Mouse (Mus musculus): Measurements from ENCODE around the gene Tnnc2. TPM values are rescaled to one million over a fixed set of nuclear protein-coding genes. Genes with fewer than 3 reads are reported as not detected.

The Tnnc2 gene
- polyA plus RNA-seq, 1 experiment = 0.89 TPM

DNA sequence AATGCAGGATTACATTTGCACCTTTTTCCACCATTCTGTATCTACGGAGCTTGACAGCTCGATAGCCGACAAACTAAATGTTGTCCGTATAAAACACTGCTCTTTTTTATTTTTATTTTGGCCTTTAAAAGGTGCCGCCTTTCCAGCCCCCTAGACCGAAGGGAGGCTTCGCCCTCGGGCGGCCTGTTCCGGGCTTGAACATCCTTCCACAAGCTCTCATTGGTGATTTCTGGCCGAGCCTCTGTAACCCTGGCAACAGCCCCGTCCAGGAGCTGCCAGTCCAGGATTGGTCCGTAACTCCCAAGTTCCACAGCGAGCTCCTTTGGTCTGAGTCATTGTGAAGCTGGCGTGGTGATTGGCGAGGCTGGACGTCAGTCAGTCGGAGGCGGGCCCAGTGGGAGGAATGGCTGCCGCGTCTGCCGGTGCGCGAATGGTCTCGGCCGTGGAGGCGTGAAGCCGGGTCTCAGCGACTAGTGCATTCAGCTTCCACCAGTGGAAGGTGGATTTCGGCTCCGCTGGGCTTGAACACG lies 42.9 kb upstream of the Tnnc2 start, which contains the start of gene Zswim1:
Gene Zswim1, plus strand, starts transcription at position 51 of the 530 bp plus-strand sequence.
- no peaks in the 10 kb centered on the region; the same call in 1 of the 2 replicates for H3K36me3 ChIP-seq (ENCODE audit: control insufficient read depth, insufficient read depth, low read length)
- peak within 1 kb of the TSS; percentile 98 for H3K4me3 ChIP-seq (ENCODE audit: control insufficient read depth, low read depth, low read length)
- peak; percentile 94 for TF ChIP-seq POLR2A (IDR thresholded peaks at IDR 0.05; ENCODE audit: control insufficient read depth, low read depth, low read length)
- no peak for TF ChIP-seq CTCF (IDR thresholded peaks at IDR 0.05; ENCODE audit: control insufficient read depth, insufficient read depth, insufficient replicate concordance, low read depth, low read length)
- peak within 1 kb of the TSS; percentile 92 for H3K27ac ChIP-seq (ENCODE audit: control insufficient read depth, insufficient read depth, low read depth, low read length)
- H3K27me3 ChIP-seq (ENCODE audit: control insufficient read depth, insufficient read depth, low read length) = no peaks in the 10 kb centered on the region
- H3K4me1 ChIP-seq (ENCODE audit: control insufficient read depth, insufficient read depth, low read length) = no peaks in the 10 kb centered on the region; the same call in 1 of the 2 replicates

DNA sequence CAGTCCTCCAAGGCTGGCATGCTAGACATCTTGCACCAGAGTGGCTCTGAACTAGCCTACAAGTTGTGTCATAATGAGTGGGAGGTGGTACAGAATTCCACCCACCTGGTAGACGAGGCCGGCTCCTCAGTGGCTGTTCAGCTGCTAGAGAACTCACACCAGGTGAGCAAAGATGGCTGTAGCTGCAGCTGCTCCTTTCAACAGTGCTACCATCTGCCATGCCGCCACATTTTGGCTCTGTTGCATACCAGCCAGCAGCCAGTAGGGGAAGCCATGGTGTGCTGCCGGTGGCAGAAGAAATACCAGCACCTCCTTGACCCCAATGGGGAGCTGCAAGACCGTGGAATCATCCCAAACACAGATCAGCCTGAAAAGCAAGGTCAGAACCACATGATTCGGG lies 41.3 kb upstream of the Tnnc2 start:
- H3K4me1 ChIP-seq (ENCODE audit: control insufficient read depth, insufficient read depth, low read length) = no peaks in the 10 kb centered on the region; the same call in 1 of the 2 replicates
- no peaks in the 10 kb centered on the region for H3K27me3 ChIP-seq (ENCODE audit: control insufficient read depth, insufficient read depth, low read length)
- no peak for TF ChIP-seq CTCF (IDR thresholded peaks at IDR 0.05; ENCODE audit: control insufficient read depth, insufficient read depth, insufficient replicate concordance, low read depth, low read length)
- TF ChIP-seq POLR2A (IDR thresholded peaks at IDR 0.05; ENCODE audit: control insufficient read depth, low read depth, low read length) = peak; percentile 21; the same call in 1 of the 2 replicates
- H3K36me3 ChIP-seq (ENCODE audit: control insufficient read depth, insufficient read depth, low read length) = no peaks in the 10 kb centered on the region; the same call in 1 of the 2 replicates
- peak overlapping the region; percentile 98 for H3K4me3 ChIP-seq (ENCODE audit: control insufficient read depth, low read depth, low read length)
- peak overlapping the region; percentile 46 for H3K27ac ChIP-seq (ENCODE audit: control insufficient read depth, insufficient read depth, low read depth, low read length)

DNA sequence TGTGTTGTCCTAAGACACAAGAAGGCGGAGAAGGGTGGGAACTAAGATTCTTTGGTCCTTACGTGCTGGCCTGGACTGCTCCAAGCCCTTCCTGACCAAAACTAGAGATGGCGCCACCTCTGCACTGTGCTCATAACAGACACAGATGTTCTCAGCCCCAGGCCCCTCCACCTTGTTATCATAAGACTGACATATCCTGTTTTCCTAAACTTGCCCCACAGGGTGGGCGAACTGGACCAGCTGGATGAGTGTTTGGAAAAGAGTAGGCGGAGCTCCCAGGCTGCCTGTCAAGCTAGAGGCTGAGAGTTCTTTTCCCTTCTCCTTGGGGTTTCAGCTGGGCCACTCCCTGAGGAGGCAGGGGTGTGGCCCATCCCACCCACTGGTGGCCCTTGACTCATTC lies 37.9 kb upstream of the Tnnc2 start:
- H3K4me1 ChIP-seq (ENCODE audit: control insufficient read depth, insufficient read depth, low read length) = no peaks in the 10 kb centered on the region; the same call in 1 of the 2 replicates
- no peak overlapping the region for H3K27ac ChIP-seq (ENCODE audit: control insufficient read depth, insufficient read depth, low read depth, low read length)
- no peaks in the 10 kb centered on the region for H3K27me3 ChIP-seq (ENCODE audit: control insufficient read depth, insufficient read depth, low read length)
- no peak overlapping the region for H3K4me3 ChIP-seq (ENCODE audit: control insufficient read depth, low read depth, low read length)
- no peak for TF ChIP-seq CTCF (IDR thresholded peaks at IDR 0.05; ENCODE audit: control insufficient read depth, insufficient read depth, insufficient replicate concordance, low read depth, low read length)
- TF ChIP-seq POLR2A (IDR thresholded peaks at IDR 0.05; ENCODE audit: control insufficient read depth, low read depth, low read length) = no peak
- peaks cover 1% of the 10 kb centered on the region; the same call in 1 of the 2 replicates for H3K36me3 ChIP-seq (ENCODE audit: control insufficient read depth, insufficient read depth, low read length)

DNA sequence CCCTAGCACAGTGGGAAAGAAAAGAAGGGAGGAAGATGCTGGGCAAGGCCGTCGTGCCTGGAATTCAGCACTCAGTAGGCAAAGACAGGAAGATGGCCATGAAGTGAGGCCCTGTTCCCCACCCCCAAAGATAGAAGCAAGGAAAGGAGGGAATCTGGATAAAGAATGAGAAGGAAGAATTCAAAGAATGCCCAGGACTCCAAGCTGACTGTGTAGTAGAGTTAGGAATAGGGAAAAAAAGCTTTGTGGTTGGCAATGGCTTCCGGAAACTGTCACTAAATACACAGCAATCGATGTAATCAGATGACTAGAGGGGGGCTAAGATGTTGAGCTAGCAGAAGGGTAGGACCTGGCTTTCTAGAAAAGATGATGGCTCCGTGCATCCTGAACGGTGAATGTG lies 37.4 kb upstream of the Tnnc2 start:
- no peaks in the 10 kb centered on the region for H3K4me1 ChIP-seq (ENCODE audit: control insufficient read depth, insufficient read depth, low read length)
- H3K27ac ChIP-seq (ENCODE audit: control insufficient read depth, insufficient read depth, low read depth, low read length) = no peak overlapping the region
- no peak overlapping the region for H3K4me3 ChIP-seq (ENCODE audit: control insufficient read depth, low read depth, low read length)
- peaks cover 1% of the 10 kb centered on the region; the same call in 1 of the 2 replicates for H3K36me3 ChIP-seq (ENCODE audit: control insufficient read depth, insufficient read depth, low read length)
- H3K27me3 ChIP-seq (ENCODE audit: control insufficient read depth, insufficient read depth, low read length) = no peaks in the 10 kb centered on the region
- TF ChIP-seq POLR2A (IDR thresholded peaks at IDR 0.05; ENCODE audit: control insufficient read depth, low read depth, low read length) (no peak), CTCF (IDR thresholded peaks at IDR 0.05; ENCODE audit: control insufficient read depth, insufficient read depth, insufficient replicate concordance, low read depth, low read length) (no peak)

DNA sequence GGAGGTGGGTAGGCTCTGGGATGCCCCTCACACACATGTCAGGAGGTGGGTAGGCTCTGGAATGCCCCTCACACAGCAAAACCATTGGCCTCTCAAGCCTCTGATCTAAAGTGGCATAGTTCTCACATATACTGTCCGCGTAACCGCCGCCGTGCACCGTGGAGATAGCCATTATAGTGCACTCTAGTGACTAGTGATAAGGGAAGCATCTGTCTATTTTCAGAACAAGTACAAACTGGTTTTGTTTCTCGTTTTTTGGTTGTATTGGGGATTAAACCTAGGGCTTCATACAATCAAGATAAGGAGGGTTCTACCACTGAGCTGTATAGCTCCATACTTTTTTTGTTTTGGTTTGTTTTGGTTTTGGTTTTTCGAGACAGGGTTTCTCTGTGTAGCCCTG lies 36.1 kb upstream of the Tnnc2 start:
- H3K4me1 ChIP-seq (ENCODE audit: control insufficient read depth, insufficient read depth, low read length) = no peaks in the 10 kb centered on the region
- H3K4me3 ChIP-seq (ENCODE audit: control insufficient read depth, low read depth, low read length) = no peak overlapping the region
- H3K27me3 ChIP-seq (ENCODE audit: control insufficient read depth, insufficient read depth, low read length) = no peaks in the 10 kb centered on the region
- no peak overlapping the region for H3K27ac ChIP-seq (ENCODE audit: control insufficient read depth, insufficient read depth, low read depth, low read length)
- TF ChIP-seq POLR2A (IDR thresholded peaks at IDR 0.05; ENCODE audit: control insufficient read depth, low read depth, low read length) = no peak
- no peak for TF ChIP-seq CTCF (IDR thresholded peaks at IDR 0.05; ENCODE audit: control insufficient read depth, insufficient read depth, insufficient replicate concordance, low read depth, low read length)
- peaks cover 1% of the 10 kb centered on the region; the same call in 1 of the 2 replicates for H3K36me3 ChIP-seq (ENCODE audit: control insufficient read depth, insufficient read depth, low read length)

DNA sequence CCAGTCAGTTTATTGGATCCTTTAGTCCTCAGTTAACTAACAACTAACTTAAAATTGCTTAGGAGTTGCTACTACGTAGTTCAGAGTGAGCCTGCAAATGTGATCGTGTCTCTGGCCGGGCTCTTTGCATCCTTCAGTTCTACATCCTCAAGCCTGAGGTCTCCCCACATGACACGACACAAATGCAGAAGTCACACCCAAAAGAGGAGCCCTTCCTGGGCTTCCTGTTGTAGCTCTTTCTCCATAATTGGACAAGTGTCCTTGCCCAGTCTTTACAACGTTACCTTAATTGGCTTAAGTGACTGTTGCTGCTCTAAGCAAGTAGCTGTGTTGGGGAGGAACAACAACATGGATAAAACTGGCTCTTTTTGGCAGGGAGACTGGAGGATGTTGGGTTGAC lies 35.6 kb upstream of the Tnnc2 start:
- Histone ChIP-seq H3K36me3 (ENCODE audit: control insufficient read depth, insufficient read depth, low read length) (peaks cover 1% of the 10 kb centered on the region; the same call in 1 of the 2 replicates), H3K27ac (ENCODE audit: control insufficient read depth, insufficient read depth, low read depth, low read length) (no peak overlapping the region), H3K4me1 (ENCODE audit: control insufficient read depth, insufficient read depth, low read length) (no peaks in the 10 kb centered on the region), H3K4me3 (ENCODE audit: control insufficient read depth, low read depth, low read length) (no peak overlapping the region), H3K27me3 (ENCODE audit: control insufficient read depth, insufficient read depth, low read length) (no peaks in the 10 kb centered on the region)
- TF ChIP-seq POLR2A (IDR thresholded peaks at IDR 0.05; ENCODE audit: control insufficient read depth, low read depth, low read length) = no peak

DNA sequence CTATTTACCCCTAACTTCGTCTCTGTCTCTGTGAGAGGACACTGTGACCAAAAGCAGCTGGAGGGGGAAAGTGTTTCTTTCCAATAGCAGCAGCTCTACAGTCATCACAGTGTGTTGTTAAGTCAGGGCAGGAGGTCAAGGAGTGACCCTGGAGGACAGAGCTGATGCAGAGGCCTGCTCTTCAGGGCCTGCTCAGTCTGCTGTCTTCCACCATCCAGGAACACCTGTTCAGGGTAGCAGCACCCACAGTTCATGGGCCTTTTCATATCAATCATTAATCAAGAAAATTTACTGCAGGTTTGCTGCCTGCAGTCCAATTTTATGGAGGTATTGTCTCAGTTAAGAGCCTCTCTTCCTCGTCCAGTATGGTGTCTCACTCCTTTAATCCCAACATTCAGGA lies 33.8 kb upstream of the Tnnc2 start:
- no peak overlapping the region for H3K27ac ChIP-seq (ENCODE audit: control insufficient read depth, insufficient read depth, low read depth, low read length)
- no peak for TF ChIP-seq CTCF (IDR thresholded peaks at IDR 0.05; ENCODE audit: control insufficient read depth, insufficient read depth, insufficient replicate concordance, low read depth, low read length)
- TF ChIP-seq POLR2A (IDR thresholded peaks at IDR 0.05; ENCODE audit: control insufficient read depth, low read depth, low read length) = no peak

More for the DNA sequence above, 33.8 kb upstream of the Tnnc2 start:
- H3K27me3 ChIP-seq (ENCODE audit: control insufficient read depth, insufficient read depth, low read length) = no peaks in the 10 kb centered on the region
- H3K36me3 ChIP-seq (ENCODE audit: control insufficient read depth, insufficient read depth, low read length) = peaks cover 1% of the 10 kb centered on the region; the same call in 1 of the 2 replicates
- H3K4me1 ChIP-seq (ENCODE audit: control insufficient read depth, insufficient read depth, low read length) = no peaks in the 10 kb centered on the region
- peak overlapping the region; percentile 65 for H3K4me3 ChIP-seq (ENCODE audit: control insufficient read depth, low read depth, low read length)

Measured in testis, adult 2 months (tissue).